Mouse (Mus musculus): ENCODE data around the gene Nat8f3. TPM values are rescaled to one million over a fixed set of nuclear protein-coding genes. Genes with fewer than 3 reads are reported as not detected.

Gene Nat8f3
- polyA plus RNA-seq (2014; fragmentation: Illumina TruSeq; extraction: RNeasy Lipid Tissue Mini Kit (QIAGEN cat#74804)): 6.4 TPM

DNA sequence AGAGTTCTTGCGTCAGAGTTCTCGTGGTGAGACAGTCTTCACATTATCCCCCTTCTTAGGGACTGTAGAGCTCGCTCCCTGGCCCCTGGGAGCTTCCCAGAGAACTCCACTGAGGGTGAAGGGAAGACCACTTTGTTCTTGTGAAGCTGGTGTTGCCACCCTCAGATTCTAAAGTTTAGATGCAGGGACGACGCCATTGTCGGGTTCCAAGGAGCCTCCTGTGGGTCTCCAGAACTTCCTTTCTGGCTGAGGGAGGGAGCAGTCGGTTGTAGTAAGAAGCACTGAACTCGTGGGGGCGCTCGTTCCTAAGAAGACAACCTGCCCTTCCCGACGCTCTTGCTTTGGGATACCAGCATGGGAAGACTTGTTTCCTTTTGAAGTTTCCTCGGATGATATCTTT, at the start of gene Nat8f3:
Nat8f3 (minus strand) TSS at position 223 of the 400 bp plus-strand sequence.

DNA sequence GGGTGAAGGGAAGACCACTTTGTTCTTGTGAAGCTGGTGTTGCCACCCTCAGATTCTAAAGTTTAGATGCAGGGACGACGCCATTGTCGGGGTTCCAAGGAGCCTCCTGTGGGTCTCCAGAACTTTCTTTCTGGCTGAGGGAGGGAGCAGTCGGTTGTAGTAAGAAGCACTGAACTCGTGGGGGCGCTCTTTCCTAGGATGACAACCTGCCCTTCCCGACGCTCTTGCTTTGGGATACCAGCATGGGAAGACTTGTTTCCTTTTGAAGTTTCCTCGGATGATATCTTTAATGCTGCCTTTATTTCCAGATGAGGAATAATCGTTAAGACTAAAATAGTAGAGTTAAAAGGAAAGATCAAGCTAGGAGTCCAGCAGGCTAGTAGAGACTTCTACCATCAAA, 52.4 kb downstream of the Nat8f3 start, which contains the start of gene Nat8f7:
Nat8f7 (minus strand) TSS at position 101 of the 400 bp plus-strand sequence.

Other genes with a start within 250 kb of the Nat8f3 start
- gene Alms1, start 178.2 kb downstream of the Nat8f3 start, polyA plus RNA-seq (2014; fragmentation: Illumina TruSeq; extraction: RNeasy Lipid Tissue Mini Kit (QIAGEN cat#74804)): 34.3 TPM
- gene Nat8f7, start 52.5 kb downstream of the Nat8f3 start, polyA plus RNA-seq (2014; fragmentation: Illumina TruSeq; extraction: RNeasy Lipid Tissue Mini Kit (QIAGEN cat#74804)): not detected
- not detected for gene Nat8f6, start 55.2 kb upstream of the Nat8f3 start, polyA plus RNA-seq (2014; fragmentation: Illumina TruSeq; extraction: RNeasy Lipid Tissue Mini Kit (QIAGEN cat#74804))
- 0.51 TPM for gene Nat8f5, start 55.2 kb upstream of the Nat8f3 start, polyA plus RNA-seq (2014; fragmentation: Illumina TruSeq; extraction: RNeasy Lipid Tissue Mini Kit (QIAGEN cat#74804))
- gene Nat8, start 66.3 kb upstream of the Nat8f3 start, polyA plus RNA-seq (2014; fragmentation: Illumina TruSeq; extraction: RNeasy Lipid Tissue Mini Kit (QIAGEN cat#74804)): not detected
- 0.83 TPM for gene Nat8f2, start 103.4 kb upstream of the Nat8f3 start, polyA plus RNA-seq (2014; fragmentation: Illumina TruSeq; extraction: RNeasy Lipid Tissue Mini Kit (QIAGEN cat#74804))
- 11.3 TPM for gene Nat8f4, start 139.1 kb upstream of the Nat8f3 start, polyA plus RNA-seq (2014; fragmentation: Illumina TruSeq; extraction: RNeasy Lipid Tissue Mini Kit (QIAGEN cat#74804))
- gene Tprkb, start 146.1 kb upstream of the Nat8f3 start, polyA plus RNA-seq (2014; fragmentation: Illumina TruSeq; extraction: RNeasy Lipid Tissue Mini Kit (QIAGEN cat#74804)): 112 TPM
- gene Nat8f1, start 149.9 kb upstream of the Nat8f3 start, polyA plus RNA-seq (2014; fragmentation: Illumina TruSeq; extraction: RNeasy Lipid Tissue Mini Kit (QIAGEN cat#74804)): 0.51 TPM
- gene Dusp11, start 195.9 kb upstream of the Nat8f3 start, polyA plus RNA-seq (2014; fragmentation: Illumina TruSeq; extraction: RNeasy Lipid Tissue Mini Kit (QIAGEN cat#74804)): 172 TPM

Data from ovary, adult 10 weeks (tissue).